Mouse (Mus musculus) C2C12 (cell line): ENCODE results near the gene Prkcg.

Source experiments
- CTCF ChIP-seq: IDR thresholded peaks from one replicate; pipeline ENCODE4 v1.5.1; 2011; ENCODE audit not compliant: control insufficient read depth, insufficient read depth, insufficient read length
- FOSL1 ChIP-seq: IDR thresholded peaks from one replicate; pipeline ENCODE4 v1.8.0; 2011; ENCODE audit warnings: mild to moderate bottlenecking, low read length; ENCODE audit not compliant: poor library complexity, insufficient read depth, severe bottlenecking
- MAX ChIP-seq: IDR thresholded peaks from one replicate; pipeline ENCODE4 v1.6.1; 2011; ENCODE audit warnings: mild to moderate bottlenecking, control low read depth
- MYOG ChIP-seq: IDR thresholded peaks from one replicate; pipeline ENCODE4 v1.6.1; 2011; ENCODE audit not compliant: control insufficient read depth, insufficient read length; ENCODE audit errors: extremely low read depth

GRCm38 (mm10) chr7:3348326-3348725 is 59.3 kb downstream of the Prkcg start:
- TF ChIP-seq MAX (no peak), CTCF (no peak), MYOG (no peak), FOSL1 (no peak)
